Mouse (Mus musculus) cerebellum, adult 2 months (tissue): Measurements from ENCODE around the gene Cdk2ap1. TPM values are rescaled to one million over a fixed set of nuclear protein-coding genes. Genes with fewer than 3 reads are reported as not detected.
"Not testable (repeated sequence)": the region's sequence is repeated elsewhere in the genome, so short reads cannot be mapped to it uniquely, and the experiment has no call there.

Source experiments
- DNase-seq, 2 experiments: peaks; one replicate each; pipeline ENCODE4 v3.0.0; 2021
- H3K27ac ChIP-seq: fragments of 200-500 bp; 2 replicates; pipeline ENCODE4 v1.5.1; 2012; ENCODE audit warnings: low read length, control low read depth, inconsistent platforms; ENCODE audit not compliant: insufficient read depth
- H3K27me3 ChIP-seq: fragments of 200-500 bp; 2 replicates; pipeline ENCODE4 v1.6.1; 2012; ENCODE audit warnings: inconsistent platforms, mild to moderate bottlenecking, low read length, moderate library complexity; ENCODE audit not compliant: control insufficient read depth, insufficient read depth
- H3K4me1 ChIP-seq: fragments of 200-500 bp; 2 replicates; pipeline ENCODE4 v1.6.1; 2011; ENCODE audit warnings: low read length; ENCODE audit not compliant: control insufficient read depth, insufficient read depth
- H3K4me3 ChIP-seq: fragments of 200-500 bp; replicated peaks from 2 replicates; pipeline ENCODE3; 2011; ENCODE audit warnings: mild to moderate bottlenecking, low read depth, low read length, control low read depth; ENCODE audit not compliant: insufficient read depth
- CTCF ChIP-seq: fragments of 200-500 bp; IDR thresholded peaks from 2 replicates; pipeline ENCODE4 v1.5.1; 2011; ENCODE audit warnings: low read depth, mild to moderate bottlenecking, control low read depth, low read length, moderate library complexity, borderline replicate concordance; ENCODE audit not compliant: insufficient read depth
- POLR2A ChIP-seq: fragments of 200-500 bp; IDR thresholded peaks from 2 replicates; pipeline ENCODE4 v1.6.1; 2011; ENCODE audit warnings: low read length, control low read depth, borderline replicate concordance; ENCODE audit not compliant: insufficient read depth
- whole genome bisulfite sequencing: fragments of 180-500 bp; shearing (Covaris S2); methylation state at CpG from one replicate; pipeline ENCODE4 v1.1.7; 2018; 5-methylcytosine and 5-hydroxymethylcytosine counted together
- polyA plus RNA-seq: library from polyadenylated mRNA; depleted of rRNA; stranded (reverse); fragments of >200 nt; gene quantifications from 2 replicates; pipeline ENCODE4 v1.2.3, GENCODE M21; 2012

Gene Cdk2ap1
- polyA plus RNA-seq, 1 experiment, result 279 TPM

DNA sequence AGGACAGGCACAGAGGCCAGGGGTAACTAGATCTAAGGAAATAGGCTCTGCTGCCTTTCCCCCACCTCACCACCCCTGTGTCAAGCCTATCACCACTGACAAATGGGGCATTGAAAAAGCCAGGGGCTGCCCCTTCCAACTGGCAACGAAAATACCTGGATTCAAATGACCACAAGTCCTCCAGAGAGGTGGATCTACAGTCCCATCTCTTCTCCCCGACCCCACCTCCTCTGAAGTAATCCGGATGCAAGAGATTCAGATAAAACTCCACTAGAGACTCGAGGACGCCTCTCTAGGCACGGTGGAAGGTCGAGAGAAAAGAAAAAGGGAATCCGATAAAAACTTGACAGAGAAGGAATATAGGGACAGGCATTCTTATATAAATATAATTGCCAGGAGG lies 36.1 kb downstream of the Cdk2ap1 start:
- peak overlapping the region; percentile 10; the same call in 1 of the 2 replicates for H3K27ac ChIP-seq
- no peak for TF ChIP-seq CTCF
- TF ChIP-seq POLR2A, result no peak
- DNase-seq, result peak; percentile 37 to 41
- H3K4me1 ChIP-seq, result no peaks in the 10 kb centered on the region; the same call in 1 of the 2 replicates
- peak overlapping the region; percentile 87 for H3K4me3 ChIP-seq
- WGBS, result under 1% methylated on average over 8 of the region's 8 CpGs
- H3K27me3 ChIP-seq, result no peaks in the 10 kb centered on the region

DNA sequence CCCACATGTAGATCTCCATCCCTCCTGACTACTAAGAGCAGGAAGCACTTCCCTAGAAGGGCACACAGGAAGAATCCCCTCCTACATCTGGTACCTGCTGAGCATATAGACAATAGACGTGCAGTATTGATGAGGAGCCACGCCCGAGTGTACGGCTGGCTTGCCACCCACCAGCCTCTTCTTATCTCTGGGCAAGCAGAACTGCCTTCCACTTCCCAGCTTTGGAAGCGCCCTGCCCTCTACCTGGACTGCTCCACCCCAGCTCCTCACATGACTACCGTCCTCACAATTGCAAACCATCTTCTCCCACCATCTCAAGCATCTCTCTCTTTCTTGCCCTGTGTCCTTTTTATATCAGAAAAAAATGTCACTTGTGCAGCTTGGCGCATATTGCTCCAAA lies 45.2 kb downstream of the Cdk2ap1 start:
- Histone ChIP-seq H3K4me3 (no peak overlapping the region), H3K27me3 (no peaks in the 10 kb centered on the region), H3K4me1 (peaks cover 22% of the 10 kb centered on the region), H3K27ac (0 out of 2 replicates have a peak overlapping the region, but pooled peaks have one; percentile 5)
- DNase-seq, result no peak
- no peak for TF ChIP-seq POLR2A
- TF ChIP-seq CTCF, result no peak
- WGBS, result 84% methylated on average over 7 of the region's 7 CpGs

DNA sequence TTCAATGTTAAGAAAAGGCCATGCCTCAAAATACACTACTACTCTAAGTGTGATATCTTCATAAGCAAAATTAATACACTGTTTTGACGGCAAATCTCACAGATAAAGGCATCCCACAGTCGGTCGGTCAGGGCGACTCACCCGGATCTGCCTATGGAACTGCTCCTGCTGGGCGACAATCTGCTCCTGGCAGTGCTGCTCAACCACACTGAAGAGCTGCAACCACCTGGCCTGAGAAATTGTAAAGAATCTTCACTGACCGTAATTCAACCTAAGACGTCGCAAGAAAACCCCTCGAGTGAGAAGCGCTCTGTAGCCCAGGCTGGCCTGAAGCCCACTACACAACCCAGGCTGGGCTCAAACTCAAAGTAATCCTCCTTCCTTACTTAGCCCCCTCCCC lies 46.9 kb downstream of the Cdk2ap1 start:
- peak overlapping the region; percentile 74 for H3K27ac ChIP-seq
- H3K27me3 ChIP-seq, result no peaks in the 10 kb centered on the region
- TF ChIP-seq CTCF (no peak), POLR2A (no peak)
- H3K4me3 ChIP-seq, result peak overlapping the region; percentile 1
- 9% methylated on average over 11 of the region's 11 CpGs for WGBS
- DNase-seq, result peak; percentile 89 to 94
- H3K4me1 ChIP-seq, result peaks cover 22% of the 10 kb centered on the region

DNA sequence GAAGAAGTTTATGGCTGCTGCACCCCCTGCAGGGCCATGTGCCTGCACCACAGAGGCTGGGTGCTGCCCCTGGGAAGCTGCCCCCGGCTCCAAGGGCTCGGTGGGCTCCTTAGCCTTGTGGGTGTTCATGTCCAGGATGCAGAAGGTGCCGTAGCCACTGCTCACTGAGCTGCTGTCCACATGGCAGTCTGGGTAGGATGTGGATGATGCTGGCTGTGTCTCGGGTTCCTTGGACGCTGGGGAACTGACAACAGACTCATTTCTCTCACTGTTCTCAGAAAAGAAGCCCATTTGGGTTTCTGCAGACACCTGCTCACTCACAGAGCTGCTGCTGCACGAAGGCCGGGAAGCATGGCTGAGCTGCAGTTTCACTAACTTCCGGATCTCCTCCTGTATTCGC lies 47.4 kb downstream of the Cdk2ap1 start:
- Histone ChIP-seq H3K27me3 (no peaks in the 10 kb centered on the region), H3K27ac (peak overlapping the region; percentile 74), H3K4me3 (peak overlapping the region; percentile 33), H3K4me1 (peaks cover 22% of the 10 kb centered on the region)
- peak in 1 of 2 experiments; percentile 67 for DNase-seq
- TF ChIP-seq CTCF, result no peak
- no peak for TF ChIP-seq POLR2A
- WGBS, result 16% methylated on average over 9 of the region's 9 CpGs

DNA sequence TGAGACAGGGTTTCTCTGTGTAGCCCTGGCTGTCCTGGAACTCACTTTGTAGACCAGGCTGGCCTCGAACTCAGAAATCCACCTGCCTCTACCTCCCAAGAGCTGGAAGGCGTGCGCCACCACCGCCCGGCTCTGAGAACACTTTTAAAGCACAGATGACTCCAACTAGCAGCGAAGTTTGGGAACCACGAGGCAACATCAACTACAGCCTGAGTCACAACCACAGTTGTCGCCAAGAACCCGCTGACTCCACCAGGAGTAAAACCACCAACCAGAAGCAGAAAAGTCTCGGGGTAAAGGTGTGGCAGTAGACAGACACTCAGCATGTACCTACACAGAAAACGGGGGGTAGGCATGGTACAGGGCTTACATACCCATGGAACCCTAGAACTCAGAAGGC lies 52.8 kb downstream of the Cdk2ap1 start:
- TF ChIP-seq CTCF (no peak), POLR2A (no peak)
- 90% methylated on average over 11 of the region's 11 CpGs for WGBS
- Histone ChIP-seq H3K27ac (no peak overlapping the region), H3K4me1 (peaks cover 5% of the 10 kb centered on the region; the same call in 1 of the 2 replicates), H3K4me3 (no peak overlapping the region), H3K27me3 (no peaks in the 10 kb centered on the region)
- no peak for DNase-seq

DNA sequence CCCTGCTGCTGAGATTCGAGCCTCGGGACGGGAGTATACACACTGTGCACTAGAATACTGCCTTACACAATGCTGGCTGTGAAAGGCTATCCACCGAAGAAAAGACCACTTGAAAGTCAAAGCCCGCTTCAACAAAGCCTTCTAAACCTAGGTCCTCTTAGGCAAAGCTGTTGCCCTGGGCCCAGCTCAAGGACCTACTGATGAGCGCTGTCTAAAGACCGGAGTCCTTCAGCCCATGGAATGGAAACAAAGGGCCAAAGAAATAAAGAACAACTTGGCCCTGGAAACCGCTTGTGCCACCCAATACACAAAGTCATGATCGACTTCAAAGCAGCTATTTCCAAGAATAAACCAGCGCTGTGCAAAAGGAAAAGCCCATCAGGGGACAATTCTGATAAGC lies 53.7 kb downstream of the Cdk2ap1 start:
- DNase-seq, result no peak
- H3K4me3 ChIP-seq, result no peak overlapping the region
- WGBS, result 84% methylated on average over 10 of the region's 10 CpGs
- H3K4me1 ChIP-seq, result peaks cover 3% of the 10 kb centered on the region; the same call in 1 of the 2 replicates
- no peak overlapping the region for H3K27ac ChIP-seq
- H3K27me3 ChIP-seq, result no peaks in the 10 kb centered on the region
- TF ChIP-seq CTCF, result no peak
- TF ChIP-seq POLR2A, result no peak

DNA sequence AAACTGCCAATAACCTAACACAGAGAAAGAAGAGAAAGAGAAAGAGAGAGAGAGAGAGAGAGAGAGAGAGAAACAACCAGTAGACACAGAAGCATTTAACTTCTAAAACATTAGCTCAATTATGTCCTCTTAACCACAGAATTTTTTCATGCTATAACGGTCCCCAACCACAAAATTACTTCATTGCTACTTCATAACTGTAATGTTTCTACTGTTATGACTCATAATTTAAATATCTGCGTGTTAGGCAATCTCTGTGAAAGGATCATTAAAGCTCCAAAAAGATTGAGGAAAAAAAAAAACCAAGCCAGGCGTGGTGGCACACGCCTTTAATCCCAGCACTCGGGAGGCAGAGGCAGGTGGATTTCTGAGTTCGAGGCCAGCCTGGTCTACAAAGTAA lies 60.0 kb downstream of the Cdk2ap1 start:
- H3K27me3 ChIP-seq, H3K4me1 ChIP-seq, H3K27ac ChIP-seq, H3K4me3 ChIP-seq, DNase-seq: not testable (repeated sequence)
- 94% methylated on average over 6 of the region's 6 CpGs for WGBS

DNA sequence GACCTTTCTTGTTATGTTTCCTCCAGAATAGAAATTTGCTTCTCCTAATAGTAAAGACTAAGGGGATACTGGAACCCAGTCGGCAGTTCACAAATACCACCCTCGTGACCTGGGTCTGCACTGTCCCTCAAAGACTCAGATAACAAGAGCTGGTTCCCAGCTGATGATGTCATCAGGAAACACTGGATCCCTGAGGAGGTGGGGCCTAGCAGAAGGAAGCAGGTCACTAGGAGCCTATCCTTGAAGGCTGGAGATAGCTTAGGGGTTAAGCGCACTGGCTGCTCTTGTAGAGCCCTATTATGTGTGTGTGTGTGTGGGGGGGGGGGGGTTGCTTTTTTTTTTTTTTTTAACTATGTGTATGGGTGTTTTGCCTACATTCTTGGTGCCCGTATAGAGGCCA lies 62.8 kb downstream of the Cdk2ap1 start:
- H3K27me3 ChIP-seq, result no peaks in the 10 kb centered on the region
- TF ChIP-seq CTCF (no peak), POLR2A (no peak)
- WGBS, result 81% methylated on average over 4 of the region's 4 CpGs
- no peaks in the 10 kb centered on the region; the same call in 1 of the 2 replicates for H3K4me1 ChIP-seq
- no peak for DNase-seq
- H3K4me3 ChIP-seq, result no peak overlapping the region
- no peak overlapping the region for H3K27ac ChIP-seq
